Mouse (Mus musculus) intestine, embryonic 15.5 days (tissue): ENCODE data around the gene Zbtb38. TPM values are rescaled to one million over a fixed set of nuclear protein-coding genes. Genes with fewer than 3 reads are reported as not detected.

Experiments
- ATAC-seq: fragments of 200-750 bp; cut with Nextera tagmentation; 2 replicates; pipeline ENCODE4 v1.8.0; 2017; ENCODE audit warnings: moderate TSS enrichment, moderate library complexity
- H3K27ac ChIP-seq: fragments of 300-500 bp; sonication (generic); 2 replicates; pipeline ENCODE4 v1.5.1; 2015; ENCODE audit warnings: mild to moderate bottlenecking, inconsistent platforms
- H3K27me3 ChIP-seq: fragments of 300-500 bp; sonication (generic); replicated peaks from 2 replicates; pipeline ENCODE4 v1.6.1; 2015; ENCODE audit warnings: inconsistent platforms
- H3K36me3 ChIP-seq: fragments of 300-500 bp; sonication (generic); 2 replicates; pipeline ENCODE4 v1.6.1; 2015; ENCODE audit warnings: inconsistent platforms
- H3K4me1 ChIP-seq: fragments of 300-500 bp; sonication (generic); replicated peaks from 2 replicates; pipeline ENCODE4 v1.6.1; 2015; ENCODE audit warnings: inconsistent platforms
- H3K4me2 ChIP-seq: fragments of 300-500 bp; sonication (generic); replicated peaks from 2 replicates; pipeline ENCODE4 v1.6.1; 2015; ENCODE audit warnings: mild to moderate bottlenecking, inconsistent platforms
- H3K4me3 ChIP-seq: fragments of 300-500 bp; sonication (generic); replicated peaks from 2 replicates; pipeline ENCODE4 v1.5.1; 2015; ENCODE audit warnings: inconsistent platforms
- H3K9ac ChIP-seq: fragments of 300-500 bp; sonication (generic); 2 replicates; pipeline ENCODE4 v1.6.1; 2015; ENCODE audit warnings: inconsistent platforms
- H3K9me3 ChIP-seq: fragments of 300-500 bp; sonication (generic); 2 replicates; pipeline ENCODE4 v1.6.1; 2016; ENCODE audit warnings: inconsistent platforms
- WGBS: fragments of 180-500 bp; shearing (Covaris S2); methylation state at CpG from one replicate; pipeline ENCODE4 v1.1.7; 2015; 5-methylcytosine and 5-hydroxymethylcytosine counted together
- polyA plus RNA-seq: library from polyadenylated mRNA; unstranded; fragments of >200 nt; fragmentation: Nextera tagmentation; extraction: Ambion mirVana; gene quantifications from 2 replicates; pipeline ENCODE4 v1.2.1, GENCODE M21; 2015

Gene Zbtb38
- polyA plus RNA-seq, 1 experiment from 2014 or later = 22.9 TPM

DNA sequence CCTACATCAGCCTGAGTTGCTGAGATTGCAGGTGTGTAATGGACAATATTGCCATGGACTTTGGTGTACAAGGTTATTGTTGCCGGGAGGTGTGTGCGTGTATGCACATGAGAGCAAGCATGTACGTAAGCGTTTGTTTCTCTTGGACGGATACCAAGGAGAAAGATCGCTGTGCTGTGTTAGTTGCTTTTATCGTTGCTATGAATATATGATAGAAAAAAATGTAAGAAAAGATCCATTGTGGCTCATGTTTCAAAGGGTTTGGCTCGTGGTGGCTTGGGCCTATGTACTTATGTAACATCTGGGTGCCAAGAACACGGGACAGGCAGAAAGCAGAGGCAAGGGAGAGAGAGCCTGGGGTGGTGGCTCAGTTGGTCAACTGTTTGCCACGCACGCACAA is 3.1 kb upstream of the Zbtb38 start:
- no peak for ATAC-seq
- WGBS = 86% methylated on average over 11 of the region's 11 CpGs
- Histone ChIP-seq H3K4me1 (peaks cover 12% of the 10 kb centered on the region; the same call in 1 of the 2 replicates), H3K36me3 (no peaks in the 10 kb centered on the region), H3K9me3 (no peaks in the 10 kb centered on the region), H3K4me2 (no peak overlapping the region), H3K9ac (no peak overlapping the region), H3K27ac (no peak overlapping the region), H3K27me3 (no peaks in the 10 kb centered on the region), H3K4me3 (no peak overlapping the region)

- Histone ChIP-seq H3K27me3 (no peaks in the 10 kb centered on the region), H3K9ac (no peak overlapping the region)
- 36% methylated on average over 1 of the region's 1 CpGs for WGBS
Measured at GRCm38 (mm10) chr9:96754625-96754969, 2.0 kb upstream of the Zbtb38 start.

DNA sequence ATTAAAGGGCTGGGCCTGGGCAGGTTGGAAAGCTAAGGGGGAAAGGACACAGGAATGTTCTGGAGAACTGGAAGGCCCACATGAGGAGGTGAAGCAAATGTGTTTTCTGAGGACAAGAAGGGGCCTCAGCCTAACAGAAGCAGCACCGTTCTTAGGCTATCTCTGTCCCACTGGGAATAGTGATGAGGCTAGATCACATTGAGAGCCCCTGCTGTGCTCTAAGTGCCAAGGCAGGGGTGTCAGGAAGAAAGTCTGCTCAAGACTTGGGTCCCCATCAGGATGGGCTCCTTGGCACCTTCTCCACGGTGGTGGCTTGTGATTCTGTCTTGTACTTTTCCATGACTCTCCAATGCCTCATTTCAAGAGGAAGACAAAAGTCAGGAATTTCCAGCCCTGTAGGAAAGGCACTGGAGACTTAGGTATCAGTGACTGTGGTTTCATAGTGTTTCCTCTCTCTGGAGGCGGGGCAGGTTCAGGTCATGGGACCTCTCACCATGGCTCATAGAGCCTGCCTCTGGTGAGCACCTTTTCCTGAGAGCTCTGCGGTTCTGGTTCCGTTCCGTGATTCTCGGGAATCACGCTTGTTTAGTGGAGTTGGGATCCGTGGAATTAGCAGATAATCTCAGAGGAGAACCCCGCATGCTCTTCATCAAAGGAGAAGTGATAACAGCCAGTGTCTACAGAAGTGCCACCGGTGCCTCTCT is 1.4 kb upstream of the Zbtb38 start:
- Histone ChIP-seq H3K27me3 (no peaks in the 10 kb centered on the region), H3K4me1 (peaks cover 12% of the 10 kb centered on the region; the same call in 1 of the 2 replicates), H3K27ac (no peak overlapping the region)

More at GRCm38 (mm10) chr9:96754625-96754969, 2.0 kb upstream of the Zbtb38 start:
- ATAC-seq = no peak
- peaks cover 12% of the 10 kb centered on the region; the same call in 1 of the 2 replicates for H3K4me1 ChIP-seq
- H3K4me2 ChIP-seq = no peak overlapping the region
- no peak overlapping the region for H3K27ac ChIP-seq
- H3K36me3 ChIP-seq = no peaks in the 10 kb centered on the region
- H3K4me3 ChIP-seq = no peak overlapping the region
- H3K9me3 ChIP-seq = no peaks in the 10 kb centered on the region

GRCm38 (mm10) chr9:96753392-96753791 is 761 bp upstream of the Zbtb38 start:
- no peaks in the 10 kb centered on the region for H3K36me3 ChIP-seq
- ATAC-seq = no peak
- H3K9me3 ChIP-seq = no peaks in the 10 kb centered on the region
- H3K27ac ChIP-seq = no peak overlapping the region
- no peaks in the 10 kb centered on the region for H3K27me3 ChIP-seq
- H3K4me2 ChIP-seq = no peak overlapping the region
- 0 out of 2 replicates have a peak, but pooled peaks cover 12% of the 10 kb centered on the region for H3K4me1 ChIP-seq
- 92% methylated on average over 8 of the region's 8 CpGs for WGBS
- H3K9ac ChIP-seq = no peak overlapping the region
- no peak overlapping the region for H3K4me3 ChIP-seq

More for the DNA sequence above, 1.4 kb upstream of the Zbtb38 start:
- no peak overlapping the region for H3K4me2 ChIP-seq
- 71% methylated on average over 11 of the region's 11 CpGs for WGBS
- no peaks in the 10 kb centered on the region for H3K9me3 ChIP-seq
- no peak overlapping the region for H3K4me3 ChIP-seq
- no peak overlapping the region for H3K9ac ChIP-seq
- H3K36me3 ChIP-seq = no peaks in the 10 kb centered on the region
- no peak for ATAC-seq

GRCm38 (mm10) chr9:96751821-96752602 is 619 bp downstream of the Zbtb38 start:
- peak; percentile 36; the same call in 1 of the 2 replicates for ATAC-seq
- 0 out of 2 replicates have a peak, but pooled peaks cover 12% of the 10 kb centered on the region for H3K4me1 ChIP-seq
- H3K4me3 ChIP-seq = no peak overlapping the region
- no peak overlapping the region for H3K27ac ChIP-seq
- no peak overlapping the region for H3K4me2 ChIP-seq
- no peaks in the 10 kb centered on the region for H3K9me3 ChIP-seq
- H3K27me3 ChIP-seq = no peaks in the 10 kb centered on the region
- no peak overlapping the region for H3K9ac ChIP-seq
- 88% methylated on average over 15 of the region's 15 CpGs for WGBS
- no peaks in the 10 kb centered on the region for H3K36me3 ChIP-seq

GRCm38 (mm10) chr9:96750636-96751035 is 2.0 kb downstream of the Zbtb38 start:
- WGBS = 97% methylated on average over 11 of the region's 11 CpGs
- no peak for ATAC-seq
- no peak overlapping the region for H3K9ac ChIP-seq

DNA sequence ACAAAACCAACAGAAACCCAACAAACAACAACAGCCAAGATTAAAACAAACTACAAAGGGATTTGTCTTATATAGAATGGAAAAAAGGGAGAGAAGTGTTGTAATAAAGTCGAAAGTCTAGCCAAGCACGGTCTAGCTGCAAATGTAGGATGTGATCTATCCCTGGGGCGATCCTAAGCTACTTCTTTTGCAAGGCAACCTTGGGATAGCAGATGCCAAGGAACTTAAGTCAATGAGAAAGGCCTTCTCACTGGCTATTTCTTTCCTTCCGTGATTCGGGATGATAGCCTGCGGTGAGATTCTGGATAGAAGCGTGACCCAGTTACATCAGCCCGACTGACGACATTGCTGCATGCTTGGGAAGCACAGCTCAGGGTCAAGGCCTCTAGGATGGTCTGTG is 6.1 kb downstream of the Zbtb38 start:
- H3K36me3 ChIP-seq = no peaks in the 10 kb centered on the region
- no peaks in the 10 kb centered on the region for H3K9me3 ChIP-seq
- no peaks in the 10 kb centered on the region for H3K27me3 ChIP-seq
- H3K9ac ChIP-seq = no peak overlapping the region
- no peak overlapping the region for H3K4me3 ChIP-seq
- no peak for ATAC-seq
- 94% methylated on average over 9 of the region's 9 CpGs for WGBS
- H3K4me2 ChIP-seq = no peak overlapping the region
- H3K4me1 ChIP-seq = no peaks in the 10 kb centered on the region
- H3K27ac ChIP-seq = no peak overlapping the region

More at GRCm38 (mm10) chr9:96750636-96751035, 2.0 kb downstream of the Zbtb38 start:
- no peaks in the 10 kb centered on the region for H3K27me3 ChIP-seq
- H3K27ac ChIP-seq = no peak overlapping the region
- H3K9me3 ChIP-seq = no peaks in the 10 kb centered on the region
- no peaks in the 10 kb centered on the region for H3K36me3 ChIP-seq
- H3K4me1 ChIP-seq = 0 out of 2 replicates have a peak, but pooled peaks cover 12% of the 10 kb centered on the region
- H3K4me2 ChIP-seq = no peak overlapping the region
- no peak overlapping the region for H3K4me3 ChIP-seq

- 0 out of 2 replicates have a peak, but pooled peaks cover 7% of the 10 kb centered on the region for H3K4me1 ChIP-seq
- no peaks in the 10 kb centered on the region for H3K9me3 ChIP-seq
- 69% methylated on average over 2 of the region's 2 CpGs for WGBS
- H3K27ac ChIP-seq = no peak overlapping the region
- no peak for ATAC-seq
- no peaks in the 10 kb centered on the region for H3K27me3 ChIP-seq
- no peak overlapping the region for H3K4me3 ChIP-seq
- no peaks in the 10 kb centered on the region for H3K36me3 ChIP-seq
- H3K9ac ChIP-seq = no peak overlapping the region
- H3K4me2 ChIP-seq = no peak overlapping the region
Measured at GRCm38 (mm10) chr9:96744909-96745308, 7.7 kb downstream of the Zbtb38 start.

DNA sequence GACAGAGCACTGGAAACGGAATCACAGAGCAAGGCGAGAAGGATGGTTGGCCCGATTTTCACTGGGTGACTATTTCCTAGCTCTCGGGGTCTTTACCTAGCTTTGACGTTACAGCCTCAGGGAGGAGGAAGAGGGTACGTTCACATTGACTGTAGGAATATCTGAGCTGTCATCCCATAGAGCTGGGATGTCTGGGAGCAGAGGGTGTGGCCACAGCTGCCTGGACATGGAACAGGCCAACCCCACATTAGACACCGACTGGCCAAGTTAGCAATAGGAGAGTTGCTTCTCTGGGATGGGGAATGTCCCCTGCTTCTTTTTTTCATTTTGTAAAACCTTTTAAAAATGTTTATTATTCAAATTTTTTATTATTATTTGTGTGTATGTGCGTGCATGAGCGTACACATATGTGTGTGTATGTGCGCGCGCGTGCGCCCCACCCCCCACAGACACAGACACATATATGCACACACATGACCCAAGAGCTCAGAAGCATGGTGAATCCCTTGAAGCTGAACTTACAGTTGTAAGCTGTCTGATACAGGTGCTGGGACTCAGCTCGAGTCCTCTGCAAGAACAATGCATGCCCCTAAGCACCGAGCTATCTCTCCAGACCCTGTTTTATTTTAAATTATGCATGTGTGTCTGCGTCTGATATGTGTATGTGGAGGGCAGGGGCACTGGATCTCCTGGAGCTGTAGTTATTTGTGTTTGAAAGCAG is 11.1 kb downstream of the Zbtb38 start:
- Histone ChIP-seq H3K4me1 (0 out of 2 replicates have a peak, but pooled peaks cover 7% of the 10 kb centered on the region), H3K36me3 (no peaks in the 10 kb centered on the region), H3K9ac (no peak overlapping the region), H3K9me3 (no peaks in the 10 kb centered on the region), H3K4me2 (no peak overlapping the region), H3K27ac (0 out of 2 replicates have a peak overlapping the region, but pooled peaks have one; percentile 57), H3K27me3 (no peaks in the 10 kb centered on the region), H3K4me3 (no peak overlapping the region)
- no peak for ATAC-seq
- 75% methylated on average over 17 of the region's 17 CpGs for WGBS

DNA sequence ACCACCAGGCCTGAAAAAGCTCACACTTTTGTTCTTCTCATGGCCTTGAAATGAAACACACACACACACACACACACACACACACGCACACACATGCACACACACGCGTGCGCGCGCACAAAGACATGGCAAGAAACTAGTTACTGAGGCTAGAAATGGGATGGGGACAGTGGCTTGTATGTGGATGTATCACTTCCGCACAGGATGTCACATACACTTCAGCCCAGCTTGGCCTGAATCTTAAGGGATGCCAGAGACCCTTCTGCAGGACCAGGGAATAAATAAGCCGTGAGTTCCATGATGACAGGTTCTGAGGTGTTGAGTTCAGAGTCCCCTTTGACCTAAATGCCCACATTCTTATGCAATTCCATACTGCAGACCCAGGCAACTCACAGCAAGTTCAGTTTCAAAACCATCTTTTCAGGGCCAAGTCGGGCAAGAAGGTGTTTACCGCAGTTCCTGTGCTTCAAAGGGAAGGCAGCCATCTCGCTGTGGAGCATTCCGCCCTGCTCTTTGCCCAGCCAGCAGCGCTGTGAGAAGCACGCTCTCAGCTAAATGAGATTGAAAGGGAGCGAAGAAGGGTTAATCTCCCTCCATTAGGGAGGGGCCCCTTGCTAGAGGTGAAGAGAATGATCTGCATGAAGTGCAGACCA is 11.8 kb downstream of the Zbtb38 start:
- Histone ChIP-seq H3K27me3 (no peaks in the 10 kb centered on the region), H3K9me3 (no peaks in the 10 kb centered on the region), H3K4me3 (no peak overlapping the region), H3K4me1 (0 out of 2 replicates have a peak, but pooled peaks cover 9% of the 10 kb centered on the region), H3K9ac (no peak overlapping the region), H3K27ac (peak overlapping the region; percentile 57), H3K36me3 (no peaks in the 10 kb centered on the region), H3K4me2 (no peak overlapping the region)
- no peak for ATAC-seq
- WGBS = 74% methylated on average over 15 of the region's 15 CpGs

GRCm38 (mm10) chr9:96739808-96740711 is 12.6 kb downstream of the Zbtb38 start:
- Histone ChIP-seq H3K36me3 (no peaks in the 10 kb centered on the region), H3K27me3 (no peaks in the 10 kb centered on the region), H3K4me1 (0 out of 2 replicates have a peak, but pooled peaks cover 10% of the 10 kb centered on the region), H3K9ac (no peak overlapping the region), H3K4me2 (no peak overlapping the region), H3K27ac (peak overlapping the region; percentile 57), H3K4me3 (no peak overlapping the region), H3K9me3 (no peaks in the 10 kb centered on the region)
- WGBS = 53% methylated on average over 22 of the region's 22 CpGs
- ATAC-seq = peak; percentile 71
